Mouse (Mus musculus) heart, postnatal 0 days (tissue): ENCODE results near the gene Klhl5. TPM values are rescaled to one million over a fixed set of nuclear protein-coding genes. Genes with fewer than 3 reads are reported as not detected.

ENCODE experiments used
- ATAC-seq: fragments of 200-750 bp; cut with Nextera tagmentation; 2 replicates; pipeline ENCODE4 v1.8.0; 2017; ENCODE audit warnings: low read depth, moderate number of reproducible peaks, moderate library complexity; ENCODE audit not compliant: insufficient read depth
- DNase-seq: peaks from one replicate; pipeline ENCODE4 v3.0.0-alpha.2; 2016; ENCODE audit warnings: low spot score
- H3K27ac ChIP-seq: fragments of 300-500 bp; sonication (generic); 2 replicates; pipeline ENCODE4 v1.5.1; 2014; ENCODE audit warnings: low read depth, mild to moderate bottlenecking
- H3K27me3 ChIP-seq: fragments of 300-500 bp; sonication (generic); 2 replicates; pipeline ENCODE4 v1.6.1; 2014; ENCODE audit warnings: low read length, mixed read lengths; ENCODE audit not compliant: control insufficient read depth, insufficient read depth
- H3K36me3 ChIP-seq: fragments of 300-500 bp; sonication (generic); replicated peaks from 2 replicates; pipeline ENCODE4 v1.6.1; 2014; ENCODE audit warnings: low read length, mixed read lengths; ENCODE audit not compliant: control insufficient read depth, insufficient read depth
- H3K4me1 ChIP-seq: fragments of 300-500 bp; sonication (generic); 2 replicates; pipeline ENCODE4 v1.6.1; 2014; ENCODE audit warnings: antibody characterized with exemption; ENCODE audit not compliant: control insufficient read depth, insufficient read depth
- H3K4me2 ChIP-seq: fragments of 300-500 bp; sonication (generic); 2 replicates; pipeline ENCODE4 v1.6.1; 2014; ENCODE audit warnings: low read depth, mild to moderate bottlenecking, low read length, moderate library complexity
- H3K4me3 ChIP-seq: fragments of 300-500 bp; sonication (generic); 2 replicates; pipeline ENCODE4 v1.5.1; 2014; ENCODE audit warnings: low read depth, low read length
- H3K9ac ChIP-seq: fragments of 300-500 bp; sonication (generic); replicated peaks from 2 replicates; pipeline ENCODE4 v1.6.1; 2014; ENCODE audit warnings: low read depth, low read length, mixed read lengths
- H3K9me3 ChIP-seq: fragments of 300-500 bp; sonication (generic); replicated peaks from 2 replicates; pipeline ENCODE4 v1.6.1; 2016; ENCODE audit warnings: low read length; ENCODE audit not compliant: control insufficient read depth
- CTCF ChIP-seq: IDR thresholded peaks from 2 replicates; pipeline ENCODE4 v1.5.1; 2016; ENCODE audit warnings: antibody characterized with exemption, control low read depth, low read depth
- EP300 ChIP-seq: IDR thresholded peaks from 2 replicates; pipeline ENCODE4 v1.6.1; 2016; ENCODE audit warnings: antibody characterized with exemption, low read depth
- WGBS: fragments of 180-500 bp; shearing (Covaris S2); extraction: QIAGEN DNeasy Blood & Tissue Kit; methylation state at CpG from one replicate; pipeline ENCODE4 v1.1.7; 2014; 5-methylcytosine and 5-hydroxymethylcytosine counted together
- polyA plus RNA-seq: library from polyadenylated mRNA; unstranded; fragments of >200 nt; fragmentation: Nextera tagmentation; extraction: Ambion mirVana; gene quantifications from 2 replicates; pipeline ENCODE4 v1.2.1, GENCODE M21; 2015
- total RNA-seq: library from RNA; depleted of rRNA; stranded (reverse); fragments of >200 nt; gene quantifications from 2 replicates; pipeline ENCODE4 v1.2.3, GENCODE M21; 2014; ENCODE audit warnings: low replicate concordance

The Klhl5 gene
- total and polyA plus RNA-seq, 2 experiments from 2014 or later, result 7.9 to 9.7 TPM

DNA sequence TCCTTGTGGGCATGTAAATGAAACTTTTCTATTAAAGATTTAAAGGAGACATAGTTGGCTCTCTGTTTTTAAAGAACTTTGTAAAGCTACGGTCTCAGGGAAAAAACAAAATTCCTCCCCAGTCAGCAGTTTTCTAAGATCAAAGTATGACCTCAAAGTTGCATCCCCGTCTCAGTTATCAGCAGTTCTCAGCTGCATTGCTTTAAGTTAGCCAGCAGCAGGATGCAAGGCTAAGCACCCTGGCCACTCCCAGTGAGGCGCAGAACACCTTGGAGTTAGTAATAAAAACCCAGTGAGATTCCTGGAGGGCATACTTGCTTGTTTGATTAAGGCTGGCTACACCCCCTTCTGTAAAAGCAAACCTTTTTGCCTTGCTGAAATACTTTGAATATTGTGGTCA lies 30.6 kb upstream of the Klhl5 start:
- no peaks in the 10 kb centered on the region for H3K9me3 ChIP-seq
- ATAC-seq (no peak), DNase-seq (no peak)
- WGBS, result 43% methylated on average over 3 of the region's 3 CpGs
- H3K4me1 ChIP-seq, result no peaks in the 10 kb centered on the region
- no peak overlapping the region for H3K9ac ChIP-seq
- TF ChIP-seq EP300 (no peak), CTCF (no peak)
- H3K4me2 ChIP-seq, result no peak overlapping the region
- no peak overlapping the region for H3K4me3 ChIP-seq
- H3K27me3 ChIP-seq, result no peaks in the 10 kb centered on the region
- H3K27ac ChIP-seq, result no peak overlapping the region
- H3K36me3 ChIP-seq, result no peaks in the 10 kb centered on the region

DNA sequence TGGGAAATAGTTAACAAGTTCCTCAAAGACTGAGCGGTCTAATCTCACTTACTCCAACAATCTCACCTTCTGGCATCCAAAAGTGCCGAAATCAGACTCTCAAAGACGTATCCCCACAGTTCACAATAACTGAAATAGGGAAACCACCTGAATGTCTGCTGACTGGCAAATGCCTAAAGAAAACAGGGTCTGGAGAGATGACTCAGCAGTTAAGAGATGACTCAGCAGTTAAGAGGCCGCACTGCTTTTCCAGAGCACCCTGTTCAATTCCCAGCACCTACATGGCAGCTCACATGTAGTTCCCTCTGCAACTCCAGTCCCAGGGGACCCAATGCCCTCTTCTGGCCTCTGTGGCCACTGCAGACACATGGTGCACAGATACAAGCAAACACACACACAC lies 29.3 kb upstream of the Klhl5 start:
- ATAC-seq (no peak), DNase-seq (no peak)
- TF ChIP-seq EP300 (no peak), CTCF (no peak)
- no peak overlapping the region for H3K27ac ChIP-seq
- H3K9ac ChIP-seq, result no peak overlapping the region
- no peak overlapping the region for H3K4me3 ChIP-seq
- 88% methylated on average over 4 of the region's 4 CpGs for WGBS
- H3K27me3 ChIP-seq, result no peaks in the 10 kb centered on the region
- H3K4me1 ChIP-seq, result no peaks in the 10 kb centered on the region
- no peak overlapping the region for H3K4me2 ChIP-seq
- no peaks in the 10 kb centered on the region for H3K36me3 ChIP-seq
- H3K9me3 ChIP-seq, result no peaks in the 10 kb centered on the region

DNA sequence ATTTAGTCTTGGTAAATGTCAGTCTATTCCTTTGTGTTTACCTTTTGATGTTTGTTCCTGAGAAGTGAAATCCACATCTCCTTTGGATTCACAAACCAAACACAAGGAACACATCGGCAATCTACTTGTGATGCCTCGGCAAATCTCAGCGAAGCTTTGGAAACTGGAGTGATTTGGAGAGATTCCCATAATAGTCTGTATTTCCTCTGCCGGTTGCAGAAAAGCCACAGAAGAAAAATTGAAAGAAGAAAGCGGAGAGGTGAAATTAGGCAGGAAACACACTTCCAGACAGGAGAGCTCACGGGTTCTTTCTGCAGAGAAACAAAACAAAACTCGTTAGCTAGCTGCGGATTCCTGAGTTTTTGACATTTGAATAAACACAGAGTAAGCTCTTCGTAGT lies 27.5 kb upstream of the Klhl5 start:
- Histone ChIP-seq H3K27ac (no peak overlapping the region), H3K9ac (no peak overlapping the region), H3K27me3 (no peaks in the 10 kb centered on the region), H3K4me1 (no peaks in the 10 kb centered on the region), H3K9me3 (no peaks in the 10 kb centered on the region), H3K36me3 (no peaks in the 10 kb centered on the region), H3K4me3 (no peak overlapping the region; the same call in 1 of the 2 replicates), H3K4me2 (peak overlapping the region; percentile 21)
- TF ChIP-seq CTCF, result no peak
- no peak for TF ChIP-seq EP300
- 59% methylated on average over 9 of the region's 9 CpGs for WGBS
- no peak for ATAC-seq
- DNase-seq, result no peak

DNA sequence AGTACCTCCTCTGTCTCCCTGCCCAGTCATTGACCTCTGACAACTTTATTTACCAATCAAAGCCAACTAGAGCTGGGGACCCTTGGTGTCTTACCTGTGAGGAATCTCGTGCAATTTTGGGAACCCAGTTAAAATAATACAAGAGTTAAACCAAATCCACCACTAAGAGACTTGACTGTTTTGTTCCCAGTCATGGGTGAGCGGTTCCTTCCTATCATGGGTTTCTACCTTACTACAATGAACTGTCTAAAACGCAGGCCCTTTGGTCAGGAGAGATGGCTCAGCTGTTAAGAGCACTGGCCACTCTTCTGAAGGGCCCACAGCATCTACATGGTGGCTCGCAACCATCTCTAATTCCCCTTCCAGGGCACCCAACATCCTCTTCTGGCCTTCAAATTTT lies 25.5 kb upstream of the Klhl5 start:
- DNase-seq (no peak), ATAC-seq (no peak)
- no peaks in the 10 kb centered on the region for H3K9me3 ChIP-seq
- H3K4me3 ChIP-seq, result no peak overlapping the region
- no peak overlapping the region for H3K9ac ChIP-seq
- no peaks in the 10 kb centered on the region for H3K36me3 ChIP-seq
- H3K27me3 ChIP-seq, result no peaks in the 10 kb centered on the region
- TF ChIP-seq CTCF, result no peak
- no peak for TF ChIP-seq EP300
- no peak overlapping the region for H3K4me2 ChIP-seq
- H3K27ac ChIP-seq, result no peak overlapping the region
- no peaks in the 10 kb centered on the region for H3K4me1 ChIP-seq
- WGBS, result 78% methylated on average over 4 of the region's 4 CpGs

DNA sequence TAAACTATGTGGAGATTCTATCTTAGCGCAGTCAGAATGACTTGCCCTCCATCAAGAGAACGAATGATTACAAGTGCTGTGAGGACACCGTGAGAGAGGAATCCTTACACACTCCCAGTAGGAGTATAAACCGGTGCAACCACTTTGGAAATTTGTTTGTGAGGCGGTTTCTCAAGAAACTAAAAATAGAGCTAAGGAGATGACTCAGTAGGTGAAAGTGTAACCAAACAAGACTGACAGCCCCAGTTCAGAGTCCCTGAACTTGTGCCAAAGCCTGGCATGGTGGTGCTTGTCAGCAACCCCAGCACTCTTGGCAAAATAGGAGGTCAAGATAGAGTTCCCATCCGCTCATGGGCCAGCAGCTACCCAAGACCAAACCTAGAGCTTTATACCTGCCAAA lies 20.8 kb upstream of the Klhl5 start:
- no peaks in the 10 kb centered on the region for H3K27me3 ChIP-seq
- TF ChIP-seq CTCF (no peak), EP300 (no peak)

DNA sequence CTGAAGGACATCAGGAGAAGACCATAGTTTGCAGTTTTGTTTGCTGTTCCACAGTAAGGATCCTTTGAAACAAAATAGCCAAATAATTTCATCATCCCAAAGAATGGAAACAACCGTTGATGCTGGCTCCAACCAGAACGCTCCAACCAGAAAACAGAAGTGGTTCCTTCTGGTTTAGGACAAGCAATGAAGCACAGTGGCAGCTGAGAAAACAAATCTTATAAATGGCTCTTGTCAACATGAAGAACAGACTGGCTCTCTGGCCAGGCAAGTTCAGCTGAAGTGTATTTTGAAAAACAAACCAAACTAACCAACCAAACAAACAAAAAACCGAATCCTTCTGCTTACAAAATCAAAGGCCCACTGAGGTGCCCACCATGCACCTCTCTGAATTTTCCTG lies 17.6 kb upstream of the Klhl5 start:
- Histone ChIP-seq H3K4me2 (no peak overlapping the region), H3K4me1 (no peaks in the 10 kb centered on the region), H3K27ac (no peak overlapping the region), H3K9me3 (no peaks in the 10 kb centered on the region), H3K27me3 (no peaks in the 10 kb centered on the region), H3K9ac (no peak overlapping the region), H3K4me3 (no peak overlapping the region), H3K36me3 (no peaks in the 10 kb centered on the region)
- DNase-seq, result no peak
- 76% methylated on average over 3 of the region's 3 CpGs for WGBS
- TF ChIP-seq CTCF (no peak), EP300 (no peak)
- no peak for ATAC-seq

More for the DNA sequence above, 20.8 kb upstream of the Klhl5 start:
- no peak overlapping the region for H3K4me3 ChIP-seq
- H3K36me3 ChIP-seq, result no peaks in the 10 kb centered on the region
- H3K9me3 ChIP-seq, result no peaks in the 10 kb centered on the region
- 36% methylated on average over 6 of the region's 6 CpGs for WGBS
- H3K27ac ChIP-seq, result peak overlapping the region; percentile 47; the same call in 1 of the 2 replicates
- no peaks in the 10 kb centered on the region for H3K4me1 ChIP-seq
- DNase-seq (peak; percentile 47), ATAC-seq (peak; percentile 60)
- no peak overlapping the region for H3K9ac ChIP-seq
- no peak overlapping the region for H3K4me2 ChIP-seq
